Mouse (Mus musculus) embryonic fibroblast, embryonic 13.5 days (primary cell): ENCODE measurements around the gene Apobec2.

Experiments
- CTCF ChIP-seq: IDR thresholded peaks from 2 replicates; pipeline ENCODE4 v1.5.1; 2011; ENCODE audit warnings: mild to moderate bottlenecking, control low read depth, low read length, moderate library complexity, borderline replicate concordance; ENCODE audit not compliant: insufficient read depth
- POLR2A ChIP-seq: IDR thresholded peaks from 2 replicates; pipeline ENCODE4 v1.6.1; 2011; ENCODE audit warnings: low read depth, mild to moderate bottlenecking, control low read depth, low read length, moderate library complexity

GRCm38 (mm10) chr17:48433689-48434330 lies 1.1 kb upstream of the Apobec2 start:
- TF ChIP-seq CTCF (no peak), POLR2A (no peak)
